Mouse (Mus musculus) splenic B cell, adult 2 months (primary cell): Measurements from ENCODE around the gene Fez2.

ENCODE experiments used
- DNase-seq: peaks from one replicate; pipeline ENCODE4 v3.0.0-alpha.2; 2011; ENCODE audit warnings: low read depth, low spot score
- H3K27me3 ChIP-seq: 2 replicates; pipeline ENCODE4 v1.6.1; 2012; ENCODE audit warnings: mild to moderate bottlenecking, low read length, moderate library complexity, mixed read lengths; ENCODE audit not compliant: control insufficient read depth, poor library complexity, insufficient read depth, severe bottlenecking
- H3K36me3 ChIP-seq: 2 replicates; pipeline ENCODE4 v1.6.1; 2012; ENCODE audit warnings: mild to moderate bottlenecking, low read length, moderate library complexity, mixed read lengths; ENCODE audit not compliant: control insufficient read depth, poor library complexity, insufficient read depth, severe bottlenecking

Fez2 gene

DNA sequence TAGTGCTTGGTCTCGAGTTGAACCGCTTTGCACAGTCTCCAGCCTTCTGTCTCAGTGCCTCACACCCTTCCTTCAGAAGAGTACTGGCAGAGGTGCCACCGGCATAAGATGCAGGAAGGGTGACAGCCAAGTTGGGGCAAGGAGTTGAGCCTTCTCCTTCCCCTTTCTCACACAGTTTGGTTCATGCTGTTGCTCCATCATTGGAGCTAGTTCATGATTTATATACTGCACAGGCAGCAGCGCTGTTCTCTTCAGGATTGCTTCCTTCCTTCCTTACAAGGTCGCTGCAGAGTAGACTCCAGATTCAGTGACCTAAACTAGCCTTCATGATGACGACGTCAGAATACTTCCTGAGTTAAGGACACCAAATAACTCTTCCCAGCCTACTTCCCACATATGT, 51.9 kb downstream of the Fez2 start:
- DNase-seq: no peak
- Histone ChIP-seq H3K36me3 (no peaks in the 10 kb centered on the region), H3K27me3 (no peaks in the 10 kb centered on the region)

DNA sequence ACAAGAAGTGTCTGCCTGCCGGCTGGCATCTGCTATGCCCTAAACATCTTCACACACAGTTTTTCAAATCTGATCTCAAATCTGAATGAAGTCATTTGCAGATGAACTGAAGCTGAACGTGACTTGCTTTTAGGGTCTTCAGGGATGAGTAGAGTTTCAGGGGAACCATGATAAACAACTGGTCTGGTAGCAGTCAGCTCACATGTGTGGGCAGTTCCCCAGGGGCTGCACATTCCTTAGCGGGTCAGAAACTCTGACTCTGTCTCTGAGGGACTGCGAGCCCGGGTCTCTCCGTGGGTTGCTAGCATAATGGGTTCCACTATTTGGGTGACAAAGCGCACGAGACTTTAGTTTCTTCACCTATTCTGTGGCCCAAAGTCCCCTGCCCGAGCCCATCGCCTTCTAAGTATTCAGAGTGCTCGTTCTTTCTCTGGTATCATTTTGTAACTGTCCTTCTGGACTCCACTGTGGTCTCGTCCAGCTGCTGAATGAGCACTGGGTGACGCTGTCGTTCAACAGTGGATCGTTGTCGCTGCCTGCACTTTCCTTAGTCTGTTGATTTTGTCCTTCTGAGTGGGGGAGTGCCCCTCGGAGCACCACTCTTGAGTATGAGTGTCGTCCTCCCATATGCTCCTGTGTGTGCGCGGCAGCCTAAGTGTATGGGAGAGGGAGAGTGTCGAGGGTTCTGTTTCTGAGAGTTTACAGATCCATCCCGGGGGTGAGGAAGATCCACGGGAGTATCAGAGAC, 53.2 kb downstream of the Fez2 start:
- no peaks in the 10 kb centered on the region for H3K27me3 ChIP-seq
- peak; percentile 11 for DNase-seq

GRCm38 (mm10) chr17:78361939-78362728, 55.8 kb downstream of the Fez2 start:
- no peaks in the 10 kb centered on the region for H3K36me3 ChIP-seq
- DNase-seq: peak; percentile 81
- no peaks in the 10 kb centered on the region for H3K27me3 ChIP-seq

More for the DNA sequence above, 53.2 kb downstream of the Fez2 start:
- no peaks in the 10 kb centered on the region for H3K36me3 ChIP-seq

DNA sequence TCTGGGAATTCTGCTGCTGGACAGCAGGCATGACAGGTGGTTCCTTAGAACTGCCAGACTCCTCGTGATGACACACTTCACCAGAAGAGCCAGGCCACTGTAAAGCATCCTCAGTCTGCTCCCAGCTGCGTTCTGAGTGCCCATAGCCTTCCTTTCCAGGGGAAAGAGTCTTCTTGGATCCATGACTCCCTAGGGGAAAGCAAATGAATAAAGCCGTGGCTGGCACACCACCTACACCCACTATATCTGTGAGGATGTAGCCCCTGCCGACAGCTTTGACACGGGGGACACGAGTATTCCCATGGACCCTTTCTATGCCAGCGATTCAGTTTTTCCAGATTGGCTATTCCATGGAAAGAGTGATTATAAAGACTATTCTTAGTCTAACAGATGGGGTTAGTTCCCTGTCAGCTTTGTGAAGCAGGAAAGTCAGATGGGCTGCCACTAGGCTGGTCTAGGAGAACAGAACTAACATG, 59.7 kb downstream of the Fez2 start:
- Histone ChIP-seq H3K27me3 (no peaks in the 10 kb centered on the region), H3K36me3 (no peaks in the 10 kb centered on the region)
- no peak for DNase-seq

- Histone ChIP-seq H3K36me3 (no peaks in the 10 kb centered on the region), H3K27me3 (no peaks in the 10 kb centered on the region)
- no peak for DNase-seq
These were observed 60.2 kb downstream of the Fez2 start for GRCm38 (mm10) chr17:78357753-78358152.

- H3K36me3 ChIP-seq: no peaks in the 10 kb centered on the region
- H3K27me3 ChIP-seq: no peaks in the 10 kb centered on the region
- DNase-seq: no peak
These were observed 62.3 kb downstream of the Fez2 start for GRCm38 (mm10) chr17:78355611-78356010.

DNA sequence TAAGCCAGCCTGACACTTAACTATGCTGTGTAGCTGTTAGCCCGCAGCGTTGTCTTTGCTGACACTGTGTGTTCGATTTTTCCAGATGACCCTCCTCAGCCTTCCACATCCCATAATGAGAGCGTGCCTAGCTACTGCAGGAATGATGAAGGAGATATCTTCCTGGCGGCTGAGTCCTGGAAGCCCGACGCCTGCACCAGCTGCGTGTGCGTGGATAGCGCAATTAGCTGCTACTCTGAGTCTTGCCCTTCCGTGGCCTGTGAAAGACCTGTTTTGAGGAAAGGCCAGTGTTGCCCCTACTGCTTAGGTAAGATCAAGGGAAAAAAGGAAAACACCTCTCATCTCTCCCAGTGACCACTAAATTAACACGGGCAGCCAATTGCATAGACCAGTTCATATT, 63.1 kb downstream of the Fez2 start:
- H3K27me3 ChIP-seq: no peaks in the 10 kb centered on the region
- no peaks in the 10 kb centered on the region for H3K36me3 ChIP-seq
- no peak for DNase-seq

DNA sequence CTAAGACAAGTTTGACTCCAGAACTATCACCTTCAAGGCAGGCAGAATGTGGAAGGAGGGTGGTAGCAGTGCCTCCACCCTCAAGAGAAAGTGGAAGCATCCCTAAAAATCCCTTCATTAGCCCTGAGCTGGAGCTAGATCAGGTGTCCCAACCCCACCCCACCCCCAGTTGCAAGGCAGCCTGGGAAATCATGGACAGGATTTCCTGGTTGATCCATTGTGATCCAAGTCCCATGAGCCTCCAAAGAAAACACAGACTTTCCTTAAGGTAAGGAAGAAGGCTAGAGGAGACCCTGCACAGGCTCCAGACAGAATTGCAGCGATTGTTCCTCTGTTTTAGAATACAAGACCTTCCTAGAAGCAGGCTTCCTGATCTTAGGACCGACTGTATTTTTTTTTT, 63.5 kb downstream of the Fez2 start:
- no peaks in the 10 kb centered on the region for H3K36me3 ChIP-seq
- H3K27me3 ChIP-seq: no peaks in the 10 kb centered on the region
- DNase-seq: no peak

- no peak for DNase-seq
- H3K27me3 ChIP-seq: no peaks in the 10 kb centered on the region
- H3K36me3 ChIP-seq: no peaks in the 10 kb centered on the region
These were observed 65.5 kb downstream of the Fez2 start for GRCm38 (mm10) chr17:78352500-78352855.

- DNase-seq: peak; percentile 58
- no peaks in the 10 kb centered on the region for H3K27me3 ChIP-seq
- H3K36me3 ChIP-seq: no peaks in the 10 kb centered on the region
These were observed 66.1 kb downstream of the Fez2 start for GRCm38 (mm10) chr17:78351676-78352499.

- H3K36me3 ChIP-seq: no peaks in the 10 kb centered on the region
- no peak for DNase-seq
- H3K27me3 ChIP-seq: no peaks in the 10 kb centered on the region
These were observed 70.7 kb downstream of the Fez2 start for GRCm38 (mm10) chr17:78347111-78347801.

GRCm38 (mm10) chr17:78343688-78344087, 74.3 kb downstream of the Fez2 start:
- DNase-seq: no peak
- H3K36me3 ChIP-seq: no peaks in the 10 kb centered on the region

DNA sequence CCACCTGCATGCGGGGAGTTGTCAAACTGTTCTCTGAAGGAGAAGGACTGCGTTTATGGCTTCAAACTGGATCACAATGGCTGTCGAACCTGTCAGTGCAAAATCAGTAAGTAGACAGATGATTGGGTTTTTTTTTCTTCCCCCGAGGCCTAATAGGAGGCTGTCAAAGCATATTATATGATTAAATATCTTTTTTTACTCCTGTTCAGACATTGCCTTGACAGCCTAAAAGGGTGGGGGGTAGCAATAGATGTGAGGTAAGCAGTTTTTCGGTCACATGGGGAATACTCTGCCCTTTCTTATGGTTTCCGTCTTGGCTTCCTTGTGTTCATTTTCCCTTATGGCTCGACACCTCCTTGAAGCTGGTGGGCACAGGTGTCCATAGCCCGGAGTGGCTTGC, 82.7 kb downstream of the Fez2 start:
- Histone ChIP-seq H3K27me3 (peaks cover 2% of the 10 kb centered on the region; the same call in 1 of the 2 replicates), H3K36me3 (no peaks in the 10 kb centered on the region)
- no peak for DNase-seq

More at GRCm38 (mm10) chr17:78343688-78344087, 74.3 kb downstream of the Fez2 start:
- H3K27me3 ChIP-seq: no peaks in the 10 kb centered on the region

- Histone ChIP-seq H3K27me3 (peaks cover 2% of the 10 kb centered on the region; the same call in 1 of the 2 replicates), H3K36me3 (no peaks in the 10 kb centered on the region)
- no peak for DNase-seq
These were observed 84.7 kb downstream of the Fez2 start for GRCm38 (mm10) chr17:78333275-78333674.
